Mouse (Mus musculus): Measurements from ENCODE around the gene Cux2. TPM values are rescaled to one million over a fixed set of nuclear protein-coding genes. Genes with fewer than 3 reads are reported as not detected.

Gene Cux2
- polyA plus RNA-seq, 1 experiment from 2014 or later, result 0.47 TPM

GRCm38 (mm10) chr5:122002148-122002547 lies 47.8 kb downstream of the Cux2 start:
- no peak overlapping the region for H3K4me3 ChIP-seq (ENCODE audit: low read depth, low read length)
- no peak overlapping the region for H3K9ac ChIP-seq (replicated peaks; ENCODE audit: low read depth)
- H3K4me2 ChIP-seq (replicated peaks; ENCODE audit: low read depth, low read length), result no peak overlapping the region
- H3K27me3 ChIP-seq (replicated peaks; ENCODE audit: insufficient read depth, low read length), result no peaks in the 10 kb centered on the region
- TF ChIP-seq CTCF (IDR thresholded peaks at IDR 0.05), result no peak
- TF ChIP-seq EP300 (IDR thresholded peaks at IDR 0.05), result no peak
- no peaks in the 10 kb centered on the region for H3K9me3 ChIP-seq (ENCODE audit: low read length)
- WGBS, result 50% methylated on average over 18 of the region's 18 CpGs
- H3K27ac ChIP-seq (ENCODE audit: low read length), result no peak overlapping the region
- H3K36me3 ChIP-seq (ENCODE audit: insufficient read depth, low read length), result no peaks in the 10 kb centered on the region
- H3K4me1 ChIP-seq (ENCODE audit: insufficient read depth, low read depth, low read length), result no peaks in the 10 kb centered on the region
- no peak for ATAC-seq
- no peak for DNase-seq (ENCODE audit: low spot score)

- H3K27me3 ChIP-seq (replicated peaks; ENCODE audit: insufficient read depth, low read length), result no peaks in the 10 kb centered on the region
- no peak overlapping the region for H3K9ac ChIP-seq (replicated peaks; ENCODE audit: low read depth)
- no peak for DNase-seq (ENCODE audit: low spot score)
- H3K4me2 ChIP-seq (replicated peaks; ENCODE audit: low read depth, low read length), result no peak overlapping the region
- no peak overlapping the region for H3K4me3 ChIP-seq (ENCODE audit: low read depth, low read length)
- ATAC-seq, result no peak
- 86% methylated on average over 9 of the region's 9 CpGs for whole genome bisulfite sequencing
- no peak for TF ChIP-seq EP300 (IDR thresholded peaks at IDR 0.05)
- no peak for TF ChIP-seq CTCF (IDR thresholded peaks at IDR 0.05)
- no peaks in the 10 kb centered on the region for H3K9me3 ChIP-seq (ENCODE audit: low read length)
- no peaks in the 10 kb centered on the region for H3K36me3 ChIP-seq (ENCODE audit: insufficient read depth, low read length)
- no peak overlapping the region for H3K27ac ChIP-seq (ENCODE audit: low read length)
- H3K4me1 ChIP-seq (ENCODE audit: insufficient read depth, low read depth, low read length), result no peaks in the 10 kb centered on the region
Observed at GRCm38 (mm10) chr5:122001311-122001710, 48.6 kb downstream of the Cux2 start.

GRCm38 (mm10) chr5:122000381-122000780 lies 49.5 kb downstream of the Cux2 start:
- no peak overlapping the region for H3K27ac ChIP-seq (ENCODE audit: low read length)
- H3K9ac ChIP-seq (replicated peaks; ENCODE audit: low read depth), result no peak overlapping the region
- H3K4me2 ChIP-seq (replicated peaks; ENCODE audit: low read depth, low read length), result no peak overlapping the region
- TF ChIP-seq EP300 (IDR thresholded peaks at IDR 0.05), result no peak
- no peak for TF ChIP-seq CTCF (IDR thresholded peaks at IDR 0.05)
- H3K4me3 ChIP-seq (ENCODE audit: low read depth, low read length), result no peak overlapping the region
- DNase-seq (ENCODE audit: low spot score) (no peak), ATAC-seq (no peak)
- no peaks in the 10 kb centered on the region for H3K36me3 ChIP-seq (ENCODE audit: insufficient read depth, low read length)
- H3K4me1 ChIP-seq (ENCODE audit: insufficient read depth, low read depth, low read length), result no peaks in the 10 kb centered on the region
- WGBS, result 87% methylated on average over 16 of the region's 16 CpGs
- no peaks in the 10 kb centered on the region for H3K27me3 ChIP-seq (replicated peaks; ENCODE audit: insufficient read depth, low read length)
- H3K9me3 ChIP-seq (ENCODE audit: low read length), result no peaks in the 10 kb centered on the region

GRCm38 (mm10) chr5:121998981-121999795 lies 50.7 kb downstream of the Cux2 start:
- TF ChIP-seq CTCF (IDR thresholded peaks at IDR 0.05) (peak; percentile 77), EP300 (IDR thresholded peaks at IDR 0.05) (no peak)
- H3K9ac ChIP-seq (replicated peaks; ENCODE audit: low read depth), result no peak overlapping the region
- peak; percentile 51 for DNase-seq (ENCODE audit: low spot score)
- H3K36me3 ChIP-seq (ENCODE audit: insufficient read depth, low read length), result no peaks in the 10 kb centered on the region
- 56% methylated on average over 10 of the region's 10 CpGs for WGBS
- no peaks in the 10 kb centered on the region for H3K9me3 ChIP-seq (ENCODE audit: low read length)
- no peak overlapping the region for H3K4me2 ChIP-seq (replicated peaks; ENCODE audit: low read depth, low read length)
- ATAC-seq, result no peak
- no peak overlapping the region for H3K4me3 ChIP-seq (ENCODE audit: low read depth, low read length)
- H3K4me1 ChIP-seq (ENCODE audit: insufficient read depth, low read depth, low read length), result no peaks in the 10 kb centered on the region
- no peaks in the 10 kb centered on the region for H3K27me3 ChIP-seq (replicated peaks; ENCODE audit: insufficient read depth, low read length)
- no peak overlapping the region for H3K27ac ChIP-seq (ENCODE audit: low read length)

- no peak overlapping the region for H3K27ac ChIP-seq (ENCODE audit: low read length)
- H3K4me1 ChIP-seq (ENCODE audit: insufficient read depth, low read depth, low read length), result no peaks in the 10 kb centered on the region
- no peak for DNase-seq (ENCODE audit: low spot score)
- H3K4me2 ChIP-seq (replicated peaks; ENCODE audit: low read depth, low read length), result no peak overlapping the region
- no peaks in the 10 kb centered on the region for H3K36me3 ChIP-seq (ENCODE audit: insufficient read depth, low read length)
- no peak overlapping the region for H3K9ac ChIP-seq (replicated peaks; ENCODE audit: low read depth)
- ATAC-seq, result no peak
- TF ChIP-seq CTCF (IDR thresholded peaks at IDR 0.05), result no peak
- no peak for TF ChIP-seq EP300 (IDR thresholded peaks at IDR 0.05)
- no peaks in the 10 kb centered on the region for H3K9me3 ChIP-seq (ENCODE audit: low read length)
- whole genome bisulfite sequencing, result 74% methylated on average over 7 of the region's 7 CpGs
- no peak overlapping the region for H3K4me3 ChIP-seq (ENCODE audit: low read depth, low read length)
- no peaks in the 10 kb centered on the region for H3K27me3 ChIP-seq (replicated peaks; ENCODE audit: insufficient read depth, low read length)
Observed at GRCm38 (mm10) chr5:121998281-121998680, 51.6 kb downstream of the Cux2 start.

- Histone ChIP-seq H3K4me3 (ENCODE audit: low read depth, low read length) (no peak overlapping the region), H3K4me2 (replicated peaks; ENCODE audit: low read depth, low read length) (no peak overlapping the region), H3K9ac (replicated peaks; ENCODE audit: low read depth) (no peak overlapping the region), H3K4me1 (ENCODE audit: insufficient read depth, low read depth, low read length) (no peaks in the 10 kb centered on the region), H3K9me3 (ENCODE audit: low read length) (no peaks in the 10 kb centered on the region), H3K36me3 (ENCODE audit: insufficient read depth, low read length) (no peaks in the 10 kb centered on the region), H3K27ac (ENCODE audit: low read length) (no peak overlapping the region), H3K27me3 (replicated peaks; ENCODE audit: insufficient read depth, low read length) (no peaks in the 10 kb centered on the region)
- TF ChIP-seq EP300 (IDR thresholded peaks at IDR 0.05) (no peak), CTCF (IDR thresholded peaks at IDR 0.05) (no peak)
- DNase-seq (ENCODE audit: low spot score), result no peak
- 39% methylated on average over 6 of the region's 6 CpGs for WGBS
- no peak for ATAC-seq
Observed at GRCm38 (mm10) chr5:121996701-121997100, 53.2 kb downstream of the Cux2 start.
